Mouse (Mus musculus) common myeloid progenitor, adult 5-6 weeks (primary cell): ENCODE data around the gene Pde4c. TPM values are rescaled to one million over a fixed set of nuclear protein-coding genes. Genes with fewer than 3 reads are reported as not detected.

Experiments used
- ATAC-seq: replicated peaks from 2 replicates; pipeline ENCODE4 v1.8.0; 2016; ENCODE audit warnings: low read depth, mild to moderate bottlenecking, moderate TSS enrichment, inconsistent platforms; ENCODE audit not compliant: poor library complexity, severe bottlenecking
- total RNA-seq: library from RNA; stranded (forward); fragments of 200-1000, 187-1606 nt; gene quantifications from 2 replicates; pipeline ENCODE4 v1.2.3, GENCODE M21; 2017

The Pde4c gene
- total RNA-seq, 1 experiment from 2014 or later = 0.09 TPM

DNA sequence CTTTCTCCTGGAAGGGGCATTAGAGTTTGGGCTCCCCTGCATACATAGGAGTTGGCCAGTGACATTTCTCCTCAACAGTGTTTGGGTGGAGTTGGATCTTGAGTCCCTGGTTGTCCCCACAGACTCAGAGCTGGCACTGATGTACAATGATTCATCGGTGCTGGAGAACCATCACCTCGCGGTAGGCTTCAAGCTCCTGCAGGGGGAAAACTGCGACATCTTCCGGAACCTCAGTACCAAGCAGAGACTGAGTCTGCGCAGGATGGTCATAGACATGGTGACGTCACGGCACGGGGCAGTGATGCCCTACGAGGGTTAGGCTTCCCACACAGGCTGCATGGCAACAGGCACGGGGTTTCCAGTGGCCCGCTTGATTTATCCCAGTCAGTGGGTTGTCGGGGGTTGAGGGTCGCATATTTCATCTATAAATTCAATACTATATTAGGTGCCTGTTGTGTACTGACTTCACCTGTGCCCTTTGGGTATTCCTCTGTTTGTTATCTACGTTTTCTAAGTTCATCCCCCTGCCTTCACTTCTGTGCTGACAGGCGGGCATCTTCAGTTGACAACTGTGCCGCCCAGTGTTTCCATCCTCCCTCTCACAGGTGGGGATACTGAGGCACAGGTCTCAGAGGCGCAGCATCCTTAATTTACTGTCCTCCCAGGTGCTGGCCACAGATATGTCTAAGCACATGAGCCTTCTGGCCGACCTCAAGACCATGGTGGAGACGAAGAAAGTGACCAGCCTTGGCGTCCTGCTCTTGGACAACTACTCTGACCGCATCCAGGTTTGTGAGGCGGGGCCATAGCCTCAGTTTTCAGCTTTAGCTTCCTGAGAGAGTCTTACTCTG is 25.0 kb downstream of the Pde4c start:
- ATAC-seq = no peak

DNA sequence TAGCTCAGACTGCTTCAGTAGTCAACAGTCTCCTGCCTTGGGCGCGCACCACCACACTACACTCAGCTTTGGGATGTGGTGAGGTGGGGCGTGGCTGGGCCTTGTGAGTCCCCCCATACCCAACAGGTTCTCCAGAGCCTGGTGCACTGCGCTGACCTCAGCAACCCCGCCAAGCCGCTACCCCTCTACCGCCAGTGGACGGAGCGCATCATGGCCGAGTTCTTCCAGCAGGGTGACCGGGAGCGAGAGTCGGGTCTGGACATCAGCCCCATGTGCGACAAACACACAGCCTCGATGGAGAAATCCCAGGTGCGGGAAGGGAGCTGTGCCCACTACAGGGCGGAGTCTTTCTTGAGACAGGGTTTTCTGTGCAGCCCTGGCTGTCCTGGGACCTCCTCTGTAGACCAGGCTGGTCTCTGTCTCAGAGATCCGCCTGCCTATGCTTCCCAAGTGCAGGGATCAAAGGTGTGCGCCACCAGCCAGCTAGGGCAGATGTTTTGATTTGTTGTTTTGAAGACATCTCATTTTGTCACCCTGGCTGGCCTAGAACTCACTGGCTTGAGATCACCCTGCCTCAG is 25.7 kb downstream of the Pde4c start:
- no peak for ATAC-seq

DNA sequence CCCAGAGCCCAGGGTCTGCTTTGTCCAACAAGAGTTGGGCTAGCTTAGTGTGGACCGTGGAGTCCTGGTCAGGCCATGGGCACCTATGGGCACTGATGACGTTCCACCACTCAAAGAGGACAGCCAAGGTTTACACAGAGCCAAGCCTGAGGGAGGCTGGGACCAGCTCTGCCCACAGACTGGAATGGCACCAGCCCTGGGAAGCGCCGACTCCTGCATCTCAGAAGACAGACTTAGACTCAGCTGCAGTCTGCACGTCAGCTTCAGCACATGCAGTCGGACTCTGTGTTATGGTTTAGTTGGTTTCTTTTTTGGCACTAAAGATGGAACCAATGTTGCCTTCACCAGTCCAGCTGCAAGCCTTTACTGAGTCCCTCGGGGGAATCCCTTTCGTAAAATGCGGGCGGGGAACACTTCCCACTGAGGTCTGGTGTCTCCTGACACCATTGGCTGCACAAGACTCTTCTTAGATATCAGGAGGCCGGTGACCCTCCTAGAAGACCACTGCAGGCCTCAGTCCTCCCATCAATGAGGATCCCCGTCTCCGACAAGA is 26.7 kb downstream of the Pde4c start:
- no peak for ATAC-seq

DNA sequence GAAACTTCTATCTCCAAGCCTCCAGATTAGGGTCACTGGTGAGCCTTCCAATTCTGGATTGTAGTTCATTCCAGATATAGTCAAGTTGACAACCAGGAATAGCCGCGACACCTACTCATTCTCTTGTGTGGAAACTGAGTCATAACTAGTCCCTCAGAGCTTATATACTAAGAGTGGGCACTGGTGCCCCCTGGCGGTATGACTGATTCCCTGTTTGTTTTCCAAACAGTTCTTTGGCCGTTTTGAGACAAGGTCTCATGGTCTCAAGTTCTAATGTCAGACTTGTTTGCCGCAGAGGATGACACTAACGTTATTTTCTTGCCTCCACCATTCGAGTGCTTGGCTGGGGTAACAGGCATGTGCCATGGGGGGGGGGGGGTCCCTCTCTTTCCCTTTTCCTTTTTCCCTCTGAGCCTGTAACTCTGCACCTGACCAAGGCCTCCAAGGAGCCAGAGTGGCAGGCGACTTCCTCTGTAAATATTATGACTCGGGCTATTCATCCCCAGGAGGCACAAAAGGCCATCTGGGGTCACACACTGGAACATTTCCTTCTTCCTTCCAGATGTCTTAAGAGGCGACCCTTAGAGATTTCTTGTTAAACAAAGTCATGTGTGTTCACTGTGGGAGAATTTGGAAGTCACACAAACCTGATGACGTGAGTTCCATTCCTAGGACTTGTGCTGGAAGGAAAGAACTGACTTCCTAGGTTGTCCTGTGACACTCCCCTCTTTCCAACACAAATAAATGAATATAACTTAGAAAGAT is 28.7 kb downstream of the Pde4c start:
- no peak for ATAC-seq

DNA sequence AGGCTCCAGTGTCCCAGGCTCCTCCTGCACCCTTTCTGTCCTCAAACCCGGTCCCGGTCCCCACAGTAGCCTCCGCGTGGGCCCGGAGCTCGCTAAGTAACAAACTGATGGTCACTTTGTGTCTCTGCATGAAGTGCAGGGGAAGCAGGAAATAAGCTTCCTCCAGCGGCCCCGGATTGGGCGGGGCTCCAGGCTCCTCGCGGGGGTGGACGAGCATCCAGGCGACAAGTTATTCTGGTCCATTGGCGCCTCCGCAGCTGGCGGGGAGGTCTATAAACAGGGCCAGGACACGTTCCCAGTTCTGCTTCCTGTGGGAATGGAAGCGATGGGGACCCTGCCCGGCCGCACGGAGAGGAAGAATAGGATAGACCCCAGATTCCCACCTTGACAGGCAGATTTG is 29.6 kb downstream of the Pde4c start:
- no peak for ATAC-seq

DNA sequence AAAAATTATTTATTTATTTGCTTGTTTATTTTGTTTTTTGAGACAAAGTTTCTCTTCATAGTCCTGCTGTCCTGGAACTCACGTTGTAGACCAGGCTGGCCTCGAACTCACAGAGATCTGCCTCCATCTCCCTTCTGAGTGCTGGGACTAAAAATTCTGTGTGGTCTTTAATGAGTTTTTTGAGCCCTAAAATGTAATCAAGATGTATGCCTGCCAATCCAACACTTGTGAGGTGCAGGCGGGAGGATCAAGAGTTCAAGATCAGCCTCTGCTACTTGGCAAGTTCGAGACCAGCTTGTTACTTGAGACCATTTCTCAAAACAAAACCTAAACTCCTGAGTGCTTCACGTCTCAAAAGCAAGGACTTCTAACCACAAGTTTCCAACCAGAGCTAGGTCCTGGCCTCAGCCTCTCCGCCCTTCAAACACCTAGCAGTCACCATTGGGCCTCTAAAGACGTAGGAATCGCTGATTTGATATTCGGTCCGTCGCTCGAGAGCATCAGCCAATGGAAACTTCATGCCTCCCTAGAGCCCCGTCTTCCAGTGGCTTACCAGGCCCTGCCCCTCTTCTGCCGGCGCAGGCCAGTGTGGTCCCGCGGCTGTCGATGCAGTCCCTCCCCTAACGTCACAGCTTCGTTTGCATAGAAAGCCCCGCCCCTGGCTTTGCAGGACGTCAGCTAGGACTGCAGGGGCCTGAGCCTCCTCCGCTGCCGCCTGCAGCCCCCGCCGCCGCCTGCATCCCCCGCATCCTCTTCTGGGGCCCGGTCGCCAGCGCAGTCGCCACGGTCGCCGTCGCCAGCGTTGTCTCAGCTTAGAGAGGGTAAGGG is 30.7 kb downstream of the Pde4c start, which contains the start of gene Rab3a:
Gene Rab3a (plus strand): TSS at position 637 of the 828 bp plus-strand sequence.
- ATAC-seq = peak; percentile 93

DNA sequence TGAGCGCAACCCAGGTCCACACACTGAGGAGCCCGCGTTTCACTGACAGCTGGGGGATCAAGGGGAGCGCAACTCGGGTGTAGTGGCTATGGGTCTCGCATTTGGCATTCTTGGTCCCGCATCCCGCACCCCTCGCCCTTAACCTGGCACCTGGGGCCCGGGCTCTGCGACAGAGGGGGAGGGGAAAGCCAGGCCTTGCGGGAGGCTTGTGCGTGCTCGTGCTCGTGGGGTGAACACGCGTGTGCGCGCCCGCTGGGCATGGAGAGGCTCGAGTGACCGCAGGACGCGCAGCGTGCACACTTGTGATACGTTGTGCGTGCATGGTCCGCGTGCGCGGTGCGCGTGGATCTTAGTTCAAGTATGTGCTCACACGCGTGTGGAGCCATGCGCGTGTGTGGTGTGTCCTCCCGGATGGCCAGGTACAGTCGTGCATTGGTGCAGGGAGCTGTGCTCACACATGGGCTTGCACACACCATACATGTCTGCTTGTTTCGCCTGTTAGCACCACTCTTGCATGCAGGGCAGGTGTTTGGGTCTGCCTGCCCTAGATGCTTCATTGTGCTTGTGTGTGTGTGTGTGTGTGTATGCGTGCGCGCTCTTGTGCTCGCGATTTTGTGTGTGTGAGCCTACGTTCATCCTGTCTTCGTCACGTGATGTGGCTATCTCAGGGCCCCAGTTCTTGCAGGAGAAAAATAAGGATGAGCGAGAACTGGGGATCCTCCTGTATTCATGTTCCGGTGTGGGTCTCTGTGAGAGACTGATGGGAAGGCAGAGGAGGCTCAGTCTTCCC is 31.5 kb downstream of the Pde4c start:
- ATAC-seq = no peak

DNA sequence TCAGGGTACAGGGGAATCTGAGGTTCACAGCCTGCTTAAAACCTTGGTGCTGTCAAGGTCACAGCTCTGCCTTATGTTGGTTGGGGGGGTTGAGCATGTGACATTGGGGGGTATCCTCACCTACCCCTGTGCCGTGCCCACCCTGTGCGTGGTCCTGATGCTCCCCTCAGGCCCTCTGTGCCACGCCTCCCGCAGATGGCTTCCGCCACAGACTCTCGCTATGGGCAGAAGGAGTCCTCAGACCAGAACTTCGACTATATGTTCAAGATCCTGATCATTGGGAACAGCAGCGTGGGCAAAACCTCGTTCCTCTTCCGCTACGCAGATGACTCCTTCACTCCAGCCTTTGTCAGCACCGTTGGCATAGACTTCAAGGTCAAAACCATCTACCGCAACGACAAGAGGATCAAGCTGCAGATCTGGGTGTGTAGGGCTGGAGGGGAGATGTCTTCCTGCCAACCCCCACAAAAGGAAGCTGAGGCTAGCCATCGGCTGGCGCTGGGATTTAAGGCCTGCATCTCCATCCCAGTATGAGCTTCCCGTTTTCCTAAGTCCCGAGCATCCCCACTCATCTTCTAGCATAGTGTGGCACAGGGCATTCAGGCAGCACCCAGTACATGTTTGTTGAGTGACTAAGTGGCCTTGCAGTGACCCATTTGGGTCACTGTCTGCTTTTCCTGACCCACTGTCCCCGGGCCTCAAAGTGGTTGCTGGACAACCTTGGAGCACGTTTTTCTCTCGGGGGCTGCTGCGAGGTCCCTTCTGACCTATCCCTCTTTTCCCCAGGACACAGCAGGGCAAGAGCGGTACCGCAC is 32.3 kb downstream of the Pde4c start:
- ATAC-seq = no peak

DNA sequence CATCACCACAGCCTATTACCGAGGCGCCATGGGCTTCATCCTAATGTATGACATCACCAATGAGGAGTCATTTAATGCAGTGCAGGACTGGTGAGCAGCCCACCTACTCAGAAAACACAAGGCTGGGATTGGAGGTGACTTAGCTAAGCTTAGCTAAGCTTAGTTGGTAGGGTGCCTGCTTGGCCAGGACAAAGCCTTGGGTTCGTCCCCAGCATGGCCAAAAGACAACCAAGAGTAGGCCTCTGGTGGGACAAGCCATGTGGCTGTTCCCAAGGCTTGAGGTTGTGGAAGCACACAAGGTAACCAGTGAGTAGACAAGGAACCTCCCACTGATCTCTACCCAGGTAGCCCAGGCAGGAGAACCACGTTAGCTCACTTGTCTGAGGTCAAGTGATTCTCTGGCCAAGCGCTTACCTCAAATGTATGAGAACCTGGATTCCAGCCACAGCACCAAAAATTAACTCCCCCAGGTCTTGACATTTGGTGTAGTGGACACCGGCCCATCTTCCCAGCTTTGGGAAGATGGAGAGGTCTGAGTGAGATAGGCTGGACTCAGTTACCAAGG is 33.0 kb downstream of the Pde4c start:
- no peak for ATAC-seq

DNA sequence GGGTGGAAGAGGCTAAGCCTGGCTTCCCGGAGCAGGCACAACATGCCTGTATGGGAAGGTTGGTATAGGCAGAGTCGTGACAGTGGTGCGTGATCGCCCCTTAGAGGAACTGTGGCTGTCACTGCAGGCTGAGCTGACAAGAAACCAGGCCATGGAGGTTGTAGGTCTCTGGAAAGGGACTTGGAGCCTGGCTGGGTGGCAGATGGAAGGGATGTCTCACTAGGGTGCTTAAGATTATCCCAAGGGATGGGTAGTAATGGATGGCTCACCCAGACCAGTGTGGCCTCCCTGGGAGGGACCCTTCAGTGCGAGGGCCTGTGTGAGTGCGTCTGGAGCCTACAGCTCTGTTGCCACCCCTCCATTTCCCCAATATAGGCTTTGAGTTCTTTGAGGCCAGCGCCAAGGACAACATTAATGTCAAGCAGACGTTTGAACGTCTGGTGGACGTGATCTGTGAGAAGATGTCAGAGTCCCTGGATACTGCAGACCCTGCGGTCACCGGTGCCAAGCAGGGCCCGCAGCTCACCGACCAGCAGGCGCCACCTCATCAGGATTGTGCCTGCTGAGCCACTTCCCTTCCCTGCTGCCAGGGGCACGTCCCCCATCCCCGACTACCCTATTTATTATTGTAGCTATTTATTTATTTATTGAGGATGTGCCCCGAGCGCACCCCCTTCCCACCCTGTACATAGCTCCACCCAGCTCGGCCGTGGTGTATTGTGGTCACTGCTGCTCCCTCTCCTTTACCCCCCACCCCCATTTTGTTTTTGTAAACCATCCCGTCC is 34.2 kb downstream of the Pde4c start:
- ATAC-seq = no peak

DNA sequence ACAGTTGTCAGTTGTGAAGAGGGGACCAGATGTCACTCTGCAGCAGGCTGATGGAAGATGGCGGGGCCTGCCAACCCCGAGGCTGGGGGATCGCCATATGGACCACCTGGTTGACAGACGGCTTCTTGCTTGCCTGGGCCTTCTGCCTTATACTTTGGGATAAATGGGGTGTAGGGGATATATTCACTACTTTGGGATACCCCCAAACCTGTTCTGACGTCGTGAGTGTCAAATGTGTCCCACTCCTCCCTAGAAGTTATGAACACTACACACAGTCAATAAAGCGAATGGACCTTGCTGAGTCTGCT is 34.7 kb downstream of the Pde4c start:
- ATAC-seq = no peak

DNA sequence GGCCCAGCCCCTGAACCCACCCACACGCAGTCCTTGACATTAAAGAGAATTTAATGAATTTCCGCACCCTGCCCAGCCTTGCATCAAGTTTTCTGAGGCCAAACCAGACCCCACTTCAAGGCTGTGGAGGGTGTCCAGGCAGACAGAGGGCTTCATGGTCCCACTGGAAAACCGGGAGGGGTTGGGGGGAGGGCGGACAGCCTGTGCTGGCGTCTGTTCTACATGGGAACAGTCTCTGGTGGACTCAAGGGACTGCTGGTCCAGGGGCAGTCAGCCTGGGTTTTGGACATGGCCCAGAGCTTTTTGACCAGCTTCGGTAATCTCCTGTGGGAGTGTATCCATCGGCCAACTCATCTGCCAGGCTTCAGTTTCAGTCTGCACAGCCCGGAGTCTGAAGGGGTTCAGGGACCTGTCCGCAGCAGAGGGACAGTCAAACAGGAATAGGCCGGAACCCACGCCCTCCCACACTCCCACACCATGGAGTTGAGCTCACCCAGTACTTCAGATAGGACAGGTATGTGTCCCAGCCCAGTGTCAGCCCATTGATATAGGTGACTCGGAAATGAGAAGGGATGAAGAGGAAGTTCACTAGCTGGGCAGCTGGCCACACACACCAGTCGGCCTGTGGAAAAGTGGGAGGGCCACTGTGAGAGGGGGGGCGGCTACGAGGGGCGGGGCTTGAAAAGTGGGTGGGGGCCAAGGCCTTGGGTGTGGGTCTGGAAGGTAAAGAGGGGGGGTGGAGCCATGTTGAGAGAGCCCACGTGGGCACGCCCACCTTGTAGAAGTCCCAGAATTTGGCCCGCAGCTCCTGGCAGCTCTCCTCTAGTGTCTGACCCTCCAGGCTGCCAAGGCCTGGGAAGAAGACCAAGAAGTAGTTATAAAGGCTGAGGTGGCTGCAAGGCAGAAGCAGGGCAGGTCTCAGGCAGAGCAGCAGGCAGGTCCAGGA is 35.4 kb downstream of the Pde4c start:
- ATAC-seq = no peak

DNA sequence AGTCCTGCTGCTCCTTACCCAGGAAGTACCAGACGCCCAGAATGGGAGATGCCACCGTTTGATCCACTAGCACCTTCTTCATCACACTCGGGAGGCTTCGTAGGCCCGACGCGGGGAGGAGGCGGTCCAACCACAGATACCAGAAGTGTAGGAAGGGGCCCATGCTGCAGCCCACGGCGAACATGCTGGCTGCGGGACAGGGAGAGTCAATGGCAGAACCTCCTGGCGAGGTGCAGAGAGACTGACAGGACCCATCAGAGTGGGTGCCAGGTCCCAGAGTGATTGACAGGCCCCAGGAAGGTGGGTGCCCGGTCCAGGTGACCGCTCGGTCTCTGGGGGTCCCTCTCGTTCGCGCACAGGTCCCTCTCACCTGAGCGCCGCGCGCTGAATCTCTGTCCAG is 36.8 kb downstream of the Pde4c start:
- ATAC-seq = no peak

DNA sequence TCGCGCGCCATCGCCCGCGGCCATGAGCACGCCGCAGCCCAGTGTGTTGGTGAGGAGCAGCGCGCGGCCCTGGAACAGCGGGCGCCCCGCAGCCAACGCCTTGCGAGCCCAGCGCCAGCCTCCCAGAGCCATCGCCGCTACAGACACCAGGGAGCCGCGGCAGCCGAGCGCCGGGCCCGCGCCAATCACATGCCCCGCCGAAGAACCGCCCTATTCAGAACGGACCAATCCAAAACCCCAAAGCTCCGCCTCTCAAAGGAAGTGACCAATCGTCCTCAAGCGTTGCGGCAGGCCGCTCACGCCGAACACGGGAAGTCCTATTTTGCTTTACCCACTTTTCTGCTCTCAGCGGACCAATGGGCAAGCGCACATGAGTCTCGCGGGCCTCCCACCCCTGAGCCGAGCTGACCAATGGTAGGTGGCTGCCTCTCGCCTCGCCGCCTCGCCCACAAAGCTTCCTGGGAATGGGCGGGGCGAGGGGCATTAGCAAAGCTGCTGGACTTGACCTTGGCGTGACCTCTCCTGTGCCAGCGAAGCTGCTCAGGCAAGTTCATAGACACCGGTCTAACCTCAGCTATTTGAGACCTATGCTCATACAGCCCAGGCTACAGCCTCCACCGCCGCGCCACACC is 37.4 kb downstream of the Pde4c start, which contains the start of gene Mpv17l2:
Gene Mpv17l2 (minus strand): TSS at position 172 of the 632 bp plus-strand sequence.
- peak; percentile 88 for ATAC-seq

DNA sequence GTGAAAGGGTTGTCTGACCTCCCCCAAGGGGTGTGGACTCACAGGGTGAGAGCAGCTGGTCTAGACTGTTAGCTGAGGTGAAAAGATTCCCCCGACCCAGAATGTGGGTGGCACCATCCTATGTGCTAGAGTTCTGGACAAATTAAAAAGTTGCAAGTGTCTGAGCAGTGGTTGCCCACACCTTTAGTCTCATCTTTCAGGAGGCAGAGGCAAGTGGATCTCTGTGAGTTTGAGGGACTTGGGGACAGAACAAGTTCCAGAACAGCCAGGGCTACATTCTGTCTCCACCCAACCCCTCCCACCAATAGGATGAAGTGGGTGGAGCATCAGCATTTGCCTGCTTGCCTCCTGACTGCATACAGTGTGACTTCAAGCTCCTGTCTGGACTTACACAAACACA is 38.6 kb downstream of the Pde4c start:
- no peak for ATAC-seq

DNA sequence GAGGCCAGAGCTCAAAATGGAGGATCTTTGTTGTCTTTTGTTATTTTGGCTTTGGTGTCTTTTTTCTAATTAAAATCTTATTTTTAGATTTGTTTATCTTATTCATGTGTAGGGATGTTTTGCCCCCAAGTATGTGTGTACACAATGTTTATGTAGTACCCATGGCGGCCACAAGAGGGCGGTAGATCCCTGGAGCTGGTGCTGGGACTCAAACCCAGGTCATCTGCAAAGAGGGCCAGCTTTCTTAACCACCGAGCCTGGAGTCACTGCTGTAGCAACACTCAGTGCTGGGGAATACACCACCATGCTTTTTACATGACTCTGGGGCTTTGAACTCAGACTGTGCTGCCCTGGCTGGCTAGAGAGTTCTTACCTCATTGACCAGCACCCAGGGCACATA is 39.8 kb downstream of the Pde4c start:
- no peak for ATAC-seq
